Mouse (Mus musculus) intestine, embryonic 15.5 days (tissue): ENCODE results near the gene Pou3f1. TPM values are rescaled to one million over a fixed set of nuclear protein-coding genes. Genes with fewer than 3 reads are reported as not detected.

Experiments
- ATAC-seq: fragments of 200-750 bp; cut with Nextera tagmentation; 2 replicates; pipeline ENCODE4 v1.8.0; 2017; ENCODE audit warnings: moderate TSS enrichment, moderate library complexity
- H3K27ac ChIP-seq: fragments of 300-500 bp; sonication (generic); 2 replicates; pipeline ENCODE4 v1.5.1; 2015; ENCODE audit warnings: mild to moderate bottlenecking, inconsistent platforms
- H3K27me3 ChIP-seq: fragments of 300-500 bp; sonication (generic); replicated peaks from 2 replicates; pipeline ENCODE4 v1.6.1; 2015; ENCODE audit warnings: inconsistent platforms
- H3K36me3 ChIP-seq: fragments of 300-500 bp; sonication (generic); 2 replicates; pipeline ENCODE4 v1.6.1; 2015; ENCODE audit warnings: inconsistent platforms
- H3K4me1 ChIP-seq: fragments of 300-500 bp; sonication (generic); replicated peaks from 2 replicates; pipeline ENCODE4 v1.6.1; 2015; ENCODE audit warnings: inconsistent platforms
- H3K4me2 ChIP-seq: fragments of 300-500 bp; sonication (generic); replicated peaks from 2 replicates; pipeline ENCODE4 v1.6.1; 2015; ENCODE audit warnings: mild to moderate bottlenecking, inconsistent platforms
- H3K4me3 ChIP-seq: fragments of 300-500 bp; sonication (generic); replicated peaks from 2 replicates; pipeline ENCODE4 v1.5.1; 2015; ENCODE audit warnings: inconsistent platforms
- H3K9ac ChIP-seq: fragments of 300-500 bp; sonication (generic); 2 replicates; pipeline ENCODE4 v1.6.1; 2015; ENCODE audit warnings: inconsistent platforms
- H3K9me3 ChIP-seq: fragments of 300-500 bp; sonication (generic); 2 replicates; pipeline ENCODE4 v1.6.1; 2016; ENCODE audit warnings: inconsistent platforms
- WGBS: fragments of 180-500 bp; shearing (Covaris S2); methylation state at CpG from one replicate; pipeline ENCODE4 v1.1.7; 2015; 5-methylcytosine and 5-hydroxymethylcytosine counted together
- polyA plus RNA-seq: library from polyadenylated mRNA; unstranded; fragments of >200 nt; fragmentation: Nextera tagmentation; extraction: Ambion mirVana; gene quantifications from 2 replicates; pipeline ENCODE4 v1.2.1, GENCODE M21; 2015

Gene Pou3f1
- polyA plus RNA-seq, 1 experiment from 2014 or later, result 0.11 TPM

GRCm38 (mm10) chr4:124708518-124709477 is 52.2 kb downstream of the Pou3f1 start:
- Histone ChIP-seq H3K9me3 (no peaks in the 10 kb centered on the region), H3K4me1 (peaks cover 40% of the 10 kb centered on the region), H3K27me3 (no peaks in the 10 kb centered on the region), H3K4me3 (peak overlapping the region; percentile 40), H3K4me2 (peak overlapping the region; percentile 67), H3K9ac (peak overlapping the region; percentile 27; the same call in 1 of the 2 replicates), H3K36me3 (0 out of 2 replicates have a peak, but pooled peaks cover 3% of the 10 kb centered on the region), H3K27ac (peak overlapping the region; percentile 95)
- ATAC-seq, result peak; percentile 93
- under 1% methylated on average over 41 of the region's 41 CpGs for WGBS

DNA sequence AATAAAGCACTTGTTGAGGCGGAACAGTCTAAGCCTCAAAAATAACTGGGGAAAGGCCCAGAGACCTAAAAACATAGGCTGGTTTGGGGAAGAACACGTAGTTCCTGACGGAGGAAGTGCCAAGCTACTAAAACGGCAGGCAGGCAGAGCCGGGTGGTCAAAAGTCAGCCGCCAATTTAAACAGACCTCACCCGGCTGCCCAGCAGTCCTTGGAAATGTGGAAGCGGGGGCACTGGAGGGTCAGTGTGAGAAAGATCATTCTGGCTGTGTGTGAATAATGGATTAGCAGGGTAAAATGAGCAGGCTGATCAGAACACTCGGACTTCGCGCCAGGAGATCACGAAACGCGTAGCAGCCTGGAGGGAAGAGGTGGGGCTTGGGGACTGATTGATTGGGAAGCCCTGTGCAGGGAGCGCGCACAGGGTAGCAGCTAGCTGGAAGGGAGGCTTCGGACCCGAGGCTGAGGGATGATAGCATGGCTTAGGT is 53.4 kb downstream of the Pou3f1 start:
- Histone ChIP-seq H3K27me3 (no peaks in the 10 kb centered on the region), H3K36me3 (0 out of 2 replicates have a peak, but pooled peaks cover 3% of the 10 kb centered on the region), H3K9me3 (no peaks in the 10 kb centered on the region), H3K9ac (no peak overlapping the region), H3K4me3 (peak overlapping the region; percentile 15; the same call in 1 of the 2 replicates), H3K4me2 (peak overlapping the region; percentile 67), H3K4me1 (peaks cover 28% of the 10 kb centered on the region), H3K27ac (peak overlapping the region; percentile 95)
- 3% methylated on average over 18 of the region's 18 CpGs for WGBS
- ATAC-seq, result no peak

Other genes with a start within 250 kb of the Pou3f1 start
- not detected in 2 replicates for gene 3100002H09Rik, start 46.0 kb upstream of the Pou3f1 start, polyA plus RNA-seq
- gene Utp11, start 36.8 kb downstream of the Pou3f1 start, polyA plus RNA-seq, result 58.7 and 67.6 TPM in 2 replicates
- gene Fhl3, start 43.9 kb downstream of the Pou3f1 start, polyA plus RNA-seq, result 8.8 and 11.8 TPM in 2 replicates
- 131 and 133 TPM in 2 replicates for gene Sf3a3, start 58.0 kb downstream of the Pou3f1 start, polyA plus RNA-seq
- gene Inpp5b, start 85.0 kb downstream of the Pou3f1 start, polyA plus RNA-seq, result 24.4 and 28.7 TPM in 2 replicates
- 13.6 TPM in 2 replicates for gene Mtf1, start 145.3 kb downstream of the Pou3f1 start, polyA plus RNA-seq
- gene Yrdc, start 193.9 kb downstream of the Pou3f1 start, polyA plus RNA-seq, result 32.0 and 36.6 TPM in 2 replicates
- gene 1110065P20Rik, start 194.4 kb downstream of the Pou3f1 start, polyA plus RNA-seq, result 43.3 and 47.7 TPM in 2 replicates
- gene Maneal, start 205.4 kb downstream of the Pou3f1 start, polyA plus RNA-seq, result 0.54 and 0.57 TPM in 2 replicates
- gene Epha10, start 224.1 kb downstream of the Pou3f1 start, polyA plus RNA-seq, result 0.25 and 0.31 TPM in 2 replicates